Mouse (Mus musculus) embryonic facial prominence, embryonic 14.5 days (tissue): ENCODE measurements around the gene Elk1. TPM values are rescaled to one million over a fixed set of nuclear protein-coding genes. Genes with fewer than 3 reads are reported as not detected.

Experiments used
- polyA plus RNA-seq: library from polyadenylated mRNA; unstranded; fragments of >200 nt; fragmentation: Nextera tagmentation; extraction: Ambion mirVana; gene quantifications from 2 replicates; pipeline ENCODE4 v1.2.1, GENCODE M21; 2014

Gene Elk1
- polyA plus RNA-seq, 1 experiment from 2014 or later = 6.5 TPM

Other genes with a start within 250 kb of the Elk1 start
- gene Usp11, start 246.7 kb downstream of the Elk1 start, polyA plus RNA-seq = 46.4 and 49.5 TPM in 2 replicates
- 91.1 and 95.0 TPM in 2 replicates for gene Araf, start 152.8 kb downstream of the Elk1 start, polyA plus RNA-seq
- 60.4 and 62.8 TPM in 2 replicates for gene Timp1, start 80.4 kb downstream of the Elk1 start, polyA plus RNA-seq
- gene Syn1, start 29.6 kb downstream of the Elk1 start, polyA plus RNA-seq = 4.5 and 5.2 TPM in 2 replicates
- gene Cfp, start 19.1 kb downstream of the Elk1 start, polyA plus RNA-seq = 7.5 TPM in 2 replicates
- gene Uxt, start 11.4 kb upstream of the Elk1 start, polyA plus RNA-seq = 45.9 and 47.6 TPM in 2 replicates
- gene Zfp182, start 111.7 kb upstream of the Elk1 start, polyA plus RNA-seq = 5.7 TPM in 2 replicates
- gene Spaca5, start 117.8 kb upstream of the Elk1 start, polyA plus RNA-seq = not detected in 2 replicates
- gene Zfp300, start 138.9 kb upstream of the Elk1 start, polyA plus RNA-seq = 2.2 and 2.5 TPM in 2 replicates
- gene Ssxa1, start 165.2 kb upstream of the Elk1 start, polyA plus RNA-seq = not detected in 2 replicates
- not detected in 2 replicates for gene Gm21876, start 225.0 kb upstream of the Elk1 start, polyA plus RNA-seq